Mouse (Mus musculus) spleen, adult 2 months (tissue): Measurements from ENCODE around the gene Tmem254b. TPM values are rescaled to one million over a fixed set of nuclear protein-coding genes. Genes with fewer than 3 reads are reported as not detected.
"Not testable (repeated sequence)": the region's sequence is repeated elsewhere in the genome, so short reads cannot be mapped to it uniquely, and the experiment has no call there.

Source experiments
- DNase-seq, 2 experiments: peaks; one replicate each; pipeline versions ENCODE4 v3.0.0 to v3.0.0-alpha.2; 2012 to 2021; ENCODE audit warnings: low spot score in 2 of 2, low read depth in 1 of 2
- H3K27ac ChIP-seq: fragments of 200-500 bp; 2 replicates; pipeline ENCODE4 v1.5.1; 2012; ENCODE audit warnings: low read length, inconsistent platforms; ENCODE audit not compliant: insufficient read depth
- H3K27me3 ChIP-seq: fragments of 200-500 bp; 2 replicates; pipeline ENCODE4 v1.6.1; 2012; ENCODE audit warnings: mild to moderate bottlenecking, moderate library complexity, low read length, inconsistent platforms; ENCODE audit not compliant: control insufficient read depth, insufficient read depth
- H3K36me3 ChIP-seq: fragments of 200-500 bp; 2 replicates; pipeline ENCODE4 v1.6.1; 2012; ENCODE audit warnings: mild to moderate bottlenecking, low read length, inconsistent platforms; ENCODE audit not compliant: control insufficient read depth, insufficient read depth
- H3K4me1 ChIP-seq: fragments of 200-500 bp; 2 replicates; pipeline ENCODE4 v1.6.1; 2011; ENCODE audit warnings: inconsistent platforms; ENCODE audit not compliant: control insufficient read depth, insufficient read depth, insufficient read length
- H3K4me3 ChIP-seq: fragments of 200-500 bp; 2 replicates; pipeline ENCODE4 v1.5.1; 2011; ENCODE audit warnings: mild to moderate bottlenecking, inconsistent platforms; ENCODE audit not compliant: insufficient read depth, insufficient read length; ENCODE audit errors: extremely low read depth
- WGBS: fragments of 180-500 bp; shearing (Covaris S2); methylation state at CpG from one replicate; pipeline ENCODE4 v1.1.7; 2018; 5-methylcytosine and 5-hydroxymethylcytosine counted together
- polyA plus RNA-seq: library from polyadenylated mRNA; depleted of rRNA; stranded (reverse); fragments of >200 nt; gene quantifications from 2 replicates; pipeline ENCODE4 v1.2.3, GENCODE M21; 2012; rRNA removed

Gene Tmem254b
- polyA plus RNA-seq, 1 experiment: 8.1 TPM

DNA sequence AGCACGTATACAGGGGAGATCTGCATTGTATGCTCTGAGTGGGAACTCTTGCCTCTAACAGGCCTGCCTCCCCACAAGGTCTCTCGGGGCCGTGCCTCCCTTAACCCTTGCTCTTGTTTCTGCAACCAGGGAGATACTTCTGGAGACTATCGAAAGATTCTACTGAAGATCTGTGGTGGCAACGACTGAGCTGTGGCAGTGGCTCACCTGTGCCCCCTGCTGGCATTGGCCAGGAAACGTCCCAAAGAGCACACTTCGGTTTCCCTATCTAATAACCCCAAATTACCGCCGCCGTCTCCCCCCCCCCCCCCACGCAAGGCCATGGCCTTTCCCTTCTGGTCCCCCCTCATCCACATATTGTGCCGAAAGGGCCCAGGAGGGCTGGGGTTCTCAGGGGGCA, 41.6 kb downstream of the Tmem254b start:
- not testable (repeated sequence) for H3K4me3 ChIP-seq, H3K27me3 ChIP-seq, H3K4me1 ChIP-seq, DNase-seq, H3K36me3 ChIP-seq, H3K27ac ChIP-seq
- WGBS: no CpG with 5 or more reads among the region's 12 CpGs

DNA sequence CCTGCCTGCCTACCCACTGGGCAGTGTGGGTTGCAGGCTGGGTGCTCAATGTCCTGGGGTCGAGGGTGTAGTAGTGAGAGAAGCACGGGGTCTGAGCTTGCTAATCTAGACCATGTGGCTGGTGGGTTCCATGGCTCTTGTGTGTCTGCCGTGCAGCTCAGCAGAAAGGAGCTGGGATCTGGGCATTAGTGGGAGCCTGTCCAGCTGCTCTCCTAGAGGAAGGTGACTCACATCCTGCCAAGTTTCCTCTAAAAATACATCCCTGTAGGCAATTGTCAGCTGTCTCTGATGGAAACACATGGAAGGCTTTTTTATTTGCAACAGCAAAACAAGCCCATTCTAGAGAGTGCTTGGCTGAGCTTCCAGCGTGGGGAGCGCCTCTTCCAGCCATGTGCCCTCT, 44.4 kb downstream of the Tmem254b start:
- not testable (repeated sequence) for DNase-seq, H3K27me3 ChIP-seq, H3K4me3 ChIP-seq, H3K36me3 ChIP-seq, H3K4me1 ChIP-seq, H3K27ac ChIP-seq
- no CpG with 5 or more reads among the region's 5 CpGs for WGBS

DNA sequence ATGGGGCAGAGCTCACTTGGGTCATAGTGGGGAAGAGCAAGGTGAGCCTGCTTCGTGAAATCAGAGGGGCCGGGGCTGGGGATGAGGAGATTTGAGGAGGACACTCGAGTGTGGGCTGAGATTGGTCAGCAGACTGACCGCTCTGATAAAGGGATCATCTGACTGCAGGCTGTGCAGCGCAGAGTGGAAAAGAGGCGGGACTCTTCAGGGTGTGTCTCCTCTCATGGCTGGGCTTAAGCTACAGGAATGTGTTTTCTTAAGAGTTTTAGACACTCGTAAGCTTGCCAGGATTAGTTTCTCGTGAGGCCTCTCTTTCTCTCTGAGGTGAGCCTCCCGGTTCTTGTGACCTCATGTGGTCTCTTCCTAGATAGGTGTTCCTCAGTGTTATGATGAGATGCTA, 45.7 kb downstream of the Tmem254b start:
- not testable (repeated sequence) for H3K4me1 ChIP-seq, H3K27me3 ChIP-seq, DNase-seq, H3K36me3 ChIP-seq, H3K27ac ChIP-seq, H3K4me3 ChIP-seq
- no CpG with 5 or more reads among the region's 9 CpGs for WGBS

DNA sequence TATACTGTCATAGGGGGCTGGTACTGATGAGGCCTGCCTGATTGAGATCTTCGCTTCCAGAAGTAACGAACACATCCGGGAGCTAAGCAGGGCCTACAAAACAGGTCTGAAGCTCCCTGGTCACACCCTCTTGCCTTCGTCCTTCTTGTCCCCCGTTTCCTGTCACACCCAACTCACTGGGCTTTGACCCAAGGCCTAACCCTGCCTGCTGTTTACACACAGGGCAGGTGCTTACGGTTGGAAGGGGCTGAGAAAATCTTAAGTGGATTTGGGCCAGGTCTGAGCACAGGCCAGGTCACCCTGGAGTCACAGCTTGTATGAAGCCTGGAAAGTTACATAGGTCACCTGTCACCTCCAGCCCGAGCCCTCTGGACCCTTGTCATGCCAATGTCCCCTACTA, 50.8 kb downstream of the Tmem254b start:
- H3K27ac ChIP-seq, H3K4me1 ChIP-seq, H3K4me3 ChIP-seq, H3K27me3 ChIP-seq, DNase-seq, H3K36me3 ChIP-seq: not testable (repeated sequence)
- WGBS: no CpG with 5 or more reads among the region's 7 CpGs

Other genes starting within 250 kb of the Tmem254b start
- 0.08 and 0.22 TPM in 2 replicates for gene Duxbl1, start 228.5 kb downstream of the Tmem254b start, polyA plus RNA-seq
- 73.5 and 97.8 TPM in 2 replicates for gene Gm9780, start 164.3 kb downstream of the Tmem254b start, polyA plus RNA-seq
- 7.2 and 10.3 TPM in 2 replicates for gene Tmem254c, start 139.7 kb downstream of the Tmem254b start, polyA plus RNA-seq
- not detected in 2 replicates for gene Cphx2, start 125.5 kb downstream of the Tmem254b start, polyA plus RNA-seq
- not detected in 2 replicates for gene Cphx3, start 124.7 kb downstream of the Tmem254b start, polyA plus RNA-seq
- 0.19 and 0.33 TPM in 2 replicates for gene Duxbl2, start 88.7 kb downstream of the Tmem254b start, polyA plus RNA-seq
- gene Plac9b, start 24.6 kb downstream of the Tmem254b start, polyA plus RNA-seq: 13.0 and 17.8 TPM in 2 replicates
- gene Duxbl3, start 50.9 kb upstream of the Tmem254b start, polyA plus RNA-seq: not detected in 2 replicates